Mouse (Mus musculus) liver, embryonic 11.5 days (tissue): ENCODE measurements around the gene Xpc. TPM values are rescaled to one million over a fixed set of nuclear protein-coding genes. Genes with fewer than 3 reads are reported as not detected.

ENCODE experiments used
- ATAC-seq: fragments of 200-750 bp; cut with Nextera tagmentation; replicated peaks from 2 replicates; pipeline ENCODE4 v1.8.0; 2017; ENCODE audit warnings: moderate number of reproducible peaks, mild to moderate bottlenecking, moderate TSS enrichment, moderate library complexity; ENCODE audit not compliant: low FRiP score
- DNase-seq: peaks from one replicate; pipeline ENCODE4 v3.0.0-alpha.2; 2017; ENCODE audit warnings: low spot score
- H3K27ac ChIP-seq: fragments of 300-500 bp; sonication (generic); 2 replicates; pipeline ENCODE4 v1.5.1; 2014; ENCODE audit warnings: mild to moderate bottlenecking, low read depth, low read length, control low read depth
- H3K27me3 ChIP-seq: fragments of 300-500 bp; sonication (generic); replicated peaks from 2 replicates; pipeline ENCODE4 v1.6.1; 2014; ENCODE audit warnings: low read length, mixed read lengths; ENCODE audit not compliant: control insufficient read depth, insufficient read depth
- H3K36me3 ChIP-seq: fragments of 300-500 bp; sonication (generic); 2 replicates; pipeline ENCODE4 v1.6.1; 2014; ENCODE audit warnings: mild to moderate bottlenecking, low read length, moderate library complexity, mixed read lengths; ENCODE audit not compliant: control insufficient read depth, insufficient read depth
- H3K4me1 ChIP-seq: fragments of 300-500 bp; sonication (generic); replicated peaks from 2 replicates; pipeline ENCODE4 v1.6.1; 2014; ENCODE audit warnings: low read length, mixed read lengths; ENCODE audit not compliant: control insufficient read depth, insufficient read depth
- H3K4me2 ChIP-seq: fragments of 300-500 bp; sonication (generic); 2 replicates; pipeline ENCODE4 v1.6.1; 2014; ENCODE audit warnings: mild to moderate bottlenecking, control low read depth, moderate library complexity
- H3K4me3 ChIP-seq: fragments of 300-500 bp; sonication (generic); 2 replicates; pipeline ENCODE4 v1.5.1; 2014; ENCODE audit warnings: low read depth, low read length, control low read depth
- H3K9ac ChIP-seq: fragments of 300-500 bp; sonication (generic); 2 replicates; pipeline ENCODE4 v1.6.1; 2014; ENCODE audit warnings: low read depth, low read length, control low read depth
- H3K9me3 ChIP-seq: fragments of 300-500 bp; sonication (generic); 2 replicates; pipeline ENCODE4 v1.6.1; 2016; ENCODE audit warnings: low read length, inconsistent platforms, mixed read lengths; ENCODE audit not compliant: control insufficient read depth
- WGBS: fragments of 180-500 bp; shearing (Covaris S2); extraction: QIAGEN DNeasy Blood & Tissue Kit; methylation state at CpG from one replicate; pipeline ENCODE4 v1.1.7; 2014; 5-methylcytosine and 5-hydroxymethylcytosine counted together
- polyA plus RNA-seq: library from polyadenylated mRNA; unstranded; fragments of >200 nt; fragmentation: Nextera tagmentation; extraction: Ambion mirVana; gene quantifications from 2 replicates; pipeline ENCODE4 v1.2.1, GENCODE M21; 2014

Gene Xpc
- polyA plus RNA-seq, 1 experiment from 2014 or later, result 13.2 TPM

- WGBS, result 69% methylated on average over 6 of the region's 6 CpGs
- Histone ChIP-seq H3K4me1 (no peaks in the 10 kb centered on the region), H3K27me3 (no peaks in the 10 kb centered on the region), H3K9me3 (no peaks in the 10 kb centered on the region), H3K36me3 (no peaks in the 10 kb centered on the region), H3K4me2 (no peak overlapping the region), H3K27ac (no peak overlapping the region), H3K9ac (no peak overlapping the region), H3K4me3 (no peak overlapping the region)
- no peak for DNase-seq
- ATAC-seq, result no peak
Measured at GRCm38 (mm10) chr6:91532661-91533060, 17.0 kb upstream of the Xpc start.

GRCm38 (mm10) chr6:91531276-91531675 lies 15.6 kb upstream of the Xpc start:
- Histone ChIP-seq H3K4me2 (no peak overlapping the region), H3K4me1 (no peaks in the 10 kb centered on the region), H3K27ac (no peak overlapping the region), H3K4me3 (no peak overlapping the region), H3K36me3 (no peaks in the 10 kb centered on the region), H3K9me3 (no peaks in the 10 kb centered on the region), H3K27me3 (no peaks in the 10 kb centered on the region), H3K9ac (no peak overlapping the region)
- ATAC-seq (no peak), DNase-seq (no peak)
- WGBS, result 77% methylated on average over 6 of the region's 6 CpGs

GRCm38 (mm10) chr6:91530673-91531072 lies 15.0 kb upstream of the Xpc start:
- Histone ChIP-seq H3K4me3 (no peak overlapping the region), H3K9ac (no peak overlapping the region), H3K4me1 (no peaks in the 10 kb centered on the region), H3K27me3 (no peaks in the 10 kb centered on the region), H3K36me3 (no peaks in the 10 kb centered on the region), H3K27ac (no peak overlapping the region), H3K4me2 (no peak overlapping the region), H3K9me3 (no peaks in the 10 kb centered on the region)
- DNase-seq (no peak), ATAC-seq (no peak)
- 87% methylated on average over 8 of the region's 8 CpGs for WGBS

- H3K36me3 ChIP-seq, result peaks cover 3% of the 10 kb centered on the region; the same call in 1 of the 2 replicates
- no peak overlapping the region for H3K4me3 ChIP-seq
- ATAC-seq (no peak), DNase-seq (no peak)
- no peaks in the 10 kb centered on the region for H3K4me1 ChIP-seq
- no peak overlapping the region for H3K4me2 ChIP-seq
- H3K27ac ChIP-seq, result no peak overlapping the region
- no peaks in the 10 kb centered on the region for H3K27me3 ChIP-seq
- WGBS, result 80% methylated on average over 7 of the region's 7 CpGs
- no peak overlapping the region for H3K9ac ChIP-seq
- H3K9me3 ChIP-seq, result no peaks in the 10 kb centered on the region
Measured at GRCm38 (mm10) chr6:91528265-91528664, 12.6 kb upstream of the Xpc start.

GRCm38 (mm10) chr6:91527227-91527860 lies 11.7 kb upstream of the Xpc start:
- no peak overlapping the region for H3K27ac ChIP-seq

GRCm38 (mm10) chr6:91525544-91525943 lies 9.9 kb upstream of the Xpc start:
- no peak for ATAC-seq
- Histone ChIP-seq H3K36me3 (peaks cover 21% of the 10 kb centered on the region), H3K9ac (no peak overlapping the region), H3K27ac (no peak overlapping the region), H3K4me2 (no peak overlapping the region), H3K9me3 (no peaks in the 10 kb centered on the region), H3K4me1 (no peaks in the 10 kb centered on the region), H3K4me3 (no peak overlapping the region), H3K27me3 (no peaks in the 10 kb centered on the region)
- no peak for DNase-seq
- WGBS, result 85% methylated on average over 4 of the region's 4 CpGs

More at GRCm38 (mm10) chr6:91527227-91527860, 11.7 kb upstream of the Xpc start:
- no peak overlapping the region for H3K9ac ChIP-seq
- H3K36me3 ChIP-seq, result peaks cover 8% of the 10 kb centered on the region; the same call in 1 of the 2 replicates
- H3K4me1 ChIP-seq, result no peaks in the 10 kb centered on the region
- H3K27me3 ChIP-seq, result no peaks in the 10 kb centered on the region
- H3K9me3 ChIP-seq, result no peaks in the 10 kb centered on the region
- H3K4me2 ChIP-seq, result no peak overlapping the region
- DNase-seq (no peak), ATAC-seq (no peak; the same call in 1 of the 2 replicates)
- WGBS, result 53% methylated on average over 5 of the region's 5 CpGs
- H3K4me3 ChIP-seq, result no peak overlapping the region

- DNase-seq, result no peak
- Histone ChIP-seq H3K4me1 (no peaks in the 10 kb centered on the region; the same call in 1 of the 2 replicates), H3K4me2 (no peak overlapping the region), H3K36me3 (peaks cover 36% of the 10 kb centered on the region), H3K9ac (no peak overlapping the region), H3K9me3 (no peaks in the 10 kb centered on the region), H3K27me3 (no peaks in the 10 kb centered on the region), H3K4me3 (no peak overlapping the region), H3K27ac (no peak overlapping the region)
- ATAC-seq, result no peak
- 91% methylated on average over 5 of the region's 5 CpGs for WGBS
Measured at GRCm38 (mm10) chr6:91522816-91523215, 7.1 kb upstream of the Xpc start.

- Histone ChIP-seq H3K9me3 (no peaks in the 10 kb centered on the region), H3K27me3 (no peaks in the 10 kb centered on the region), H3K27ac (no peak overlapping the region), H3K36me3 (peaks cover 36% of the 10 kb centered on the region), H3K4me1 (peaks cover 14% of the 10 kb centered on the region), H3K9ac (no peak overlapping the region), H3K4me2 (no peak overlapping the region), H3K4me3 (no peak overlapping the region)
- ATAC-seq (no peak), DNase-seq (no peak)
- WGBS, result 90% methylated on average over 7 of the region's 7 CpGs
Measured at GRCm38 (mm10) chr6:91518454-91519020, 2.8 kb upstream of the Xpc start.
